Mouse (Mus musculus): ENCODE measurements around the gene Dhx34. TPM values are rescaled to one million over a fixed set of nuclear protein-coding genes. Genes with fewer than 3 reads are reported as not detected.
A peak's percentile ranks its signal among the peaks of the same experiment; 100 is the strongest.

The Dhx34 gene
- polyA plus RNA-seq, 1 experiment from 2014 or later: 13.8 TPM

DNA sequence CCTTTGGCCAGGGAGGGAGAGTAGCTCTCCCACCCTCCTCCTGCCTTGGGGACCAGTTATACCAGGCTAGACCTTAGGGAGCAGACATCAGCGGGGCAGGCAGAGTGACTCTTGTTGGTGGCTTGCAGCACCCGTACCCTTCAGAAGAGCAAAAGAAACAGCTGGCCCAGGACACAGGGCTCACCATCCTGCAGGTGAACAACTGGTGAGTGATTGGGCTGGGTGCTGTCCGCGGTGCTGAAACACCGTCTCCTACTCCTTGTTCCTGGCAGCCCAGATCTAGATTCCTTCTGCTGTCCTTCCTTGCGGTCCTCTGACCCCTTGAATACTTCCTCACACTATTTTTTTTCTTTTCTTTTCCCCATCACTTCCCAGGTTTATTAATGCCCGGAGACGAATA is 38.2 kb downstream of the Dhx34 start:
- ATAC-seq (ENCODE audit: low read depth): no peak
- H3K36me3 ChIP-seq (ENCODE audit: control insufficient read depth, insufficient read depth, low read length): peaks cover 2% of the 10 kb centered on the region; the same call in 1 of the 2 replicates
- no peak overlapping the region for H3K9ac ChIP-seq (ENCODE audit: low read length)
- no peaks in the 10 kb centered on the region for H3K4me1 ChIP-seq (replicated peaks; ENCODE audit: control insufficient read depth, insufficient read depth, low read length)
- H3K4me2 ChIP-seq (ENCODE audit: low read depth, low read length): no peak overlapping the region
- no peak overlapping the region for H3K27ac ChIP-seq (ENCODE audit: low read length)
- H3K9me3 ChIP-seq (ENCODE audit: control insufficient read depth, low read length): no peaks in the 10 kb centered on the region
- H3K27me3 ChIP-seq (ENCODE audit: control insufficient read depth, insufficient read depth, low read depth, low read length): no peaks in the 10 kb centered on the region
- H3K4me3 ChIP-seq (ENCODE audit: low read length): no peak overlapping the region
- WGBS: 21% methylated on average over 8 of the region's 8 CpGs

GRCm38 (mm10) chr7:16178114-16178513 is 43.7 kb downstream of the Dhx34 start:
- H3K4me1 ChIP-seq (replicated peaks; ENCODE audit: control insufficient read depth, insufficient read depth, low read length): peaks cover 6% of the 10 kb centered on the region; the same call in 1 of the 2 replicates
- H3K9me3 ChIP-seq (ENCODE audit: control insufficient read depth, low read length): no peaks in the 10 kb centered on the region
- WGBS: 68% methylated on average over 4 of the region's 4 CpGs
- no peak overlapping the region for H3K9ac ChIP-seq (ENCODE audit: low read length)
- no peak overlapping the region for H3K4me2 ChIP-seq (ENCODE audit: low read depth, low read length)
- no peak overlapping the region for H3K4me3 ChIP-seq (ENCODE audit: low read length)
- no peak for ATAC-seq (ENCODE audit: low read depth)
- no peak overlapping the region for H3K27ac ChIP-seq (ENCODE audit: low read length)
- H3K27me3 ChIP-seq (ENCODE audit: control insufficient read depth, insufficient read depth, low read depth, low read length): no peaks in the 10 kb centered on the region
- no peaks in the 10 kb centered on the region for H3K36me3 ChIP-seq (ENCODE audit: control insufficient read depth, insufficient read depth, low read length)

GRCm38 (mm10) chr7:16175542-16175931 is 46.3 kb downstream of the Dhx34 start:
- peak; percentile 10 for ATAC-seq (ENCODE audit: low read depth)
- no peak overlapping the region for H3K27ac ChIP-seq (ENCODE audit: low read length)
- H3K9me3 ChIP-seq (ENCODE audit: control insufficient read depth, low read length): no peaks in the 10 kb centered on the region
- 0% methylated on average over 10 of the region's 10 CpGs for WGBS
- no peaks in the 10 kb centered on the region for H3K27me3 ChIP-seq (ENCODE audit: control insufficient read depth, insufficient read depth, low read depth, low read length)
- peak overlapping the region; percentile 78 for H3K4me2 ChIP-seq (ENCODE audit: low read depth, low read length)
- H3K9ac ChIP-seq (ENCODE audit: low read length): peak overlapping the region; percentile 73
- no peaks in the 10 kb centered on the region for H3K36me3 ChIP-seq (ENCODE audit: control insufficient read depth, insufficient read depth, low read length)
- peak overlapping the region; percentile 63 for H3K4me3 ChIP-seq (ENCODE audit: low read length)
- H3K4me1 ChIP-seq (replicated peaks; ENCODE audit: control insufficient read depth, insufficient read depth, low read length): peaks cover 6% of the 10 kb centered on the region; the same call in 1 of the 2 replicates

GRCm38 (mm10) chr7:16174597-16175541 is 47.0 kb downstream of the Dhx34 start, which contains the start of gene Meis3:
Gene Meis3 (plus strand): TSS chr7:16175090.
- peak; percentile 94 for ATAC-seq (ENCODE audit: low read depth)
- Histone ChIP-seq H3K9me3 (ENCODE audit: control insufficient read depth, low read length) (no peaks in the 10 kb centered on the region), H3K27me3 (ENCODE audit: control insufficient read depth, insufficient read depth, low read depth, low read length) (no peaks in the 10 kb centered on the region), H3K4me3 (ENCODE audit: low read length) (peak within 1 kb of the TSS; percentile 63), H3K36me3 (ENCODE audit: control insufficient read depth, insufficient read depth, low read length) (no peaks in the 10 kb centered on the region), H3K4me1 (replicated peaks; ENCODE audit: control insufficient read depth, insufficient read depth, low read length) (peaks cover 6% of the 10 kb centered on the region; the same call in 1 of the 2 replicates), H3K4me2 (ENCODE audit: low read depth, low read length) (peak within 1 kb of the TSS; percentile 78), H3K27ac (ENCODE audit: low read length) (no peak within 1 kb of the TSS), H3K9ac (ENCODE audit: low read length) (peak within 1 kb of the TSS; percentile 73)
- under 1% methylated on average over 42 of the region's 42 CpGs for WGBS

DNA sequence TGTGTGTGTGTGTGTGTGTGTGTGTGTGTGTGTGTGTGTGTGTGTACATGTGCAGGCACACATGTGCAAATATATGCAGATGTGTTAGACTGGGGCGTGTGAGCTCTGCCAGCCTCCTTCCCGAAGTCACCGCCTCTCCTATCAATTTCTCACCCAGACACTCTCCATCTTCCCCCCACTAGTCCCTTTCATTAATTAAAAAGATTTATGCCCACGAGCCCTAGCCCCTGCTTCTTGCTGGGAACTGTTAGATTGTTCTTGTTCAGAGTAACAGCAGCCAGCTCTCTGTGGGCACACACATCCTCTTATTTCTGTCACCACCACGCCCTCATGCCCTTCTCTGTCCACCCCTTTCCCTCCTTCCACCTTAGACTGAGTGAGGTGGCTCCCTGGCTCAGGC is 48.7 kb downstream of the Dhx34 start:
- no peak overlapping the region for H3K9ac ChIP-seq (ENCODE audit: low read length)
- peaks cover 6% of the 10 kb centered on the region; the same call in 1 of the 2 replicates for H3K4me1 ChIP-seq (replicated peaks; ENCODE audit: control insufficient read depth, insufficient read depth, low read length)
- no peak overlapping the region for H3K27ac ChIP-seq (ENCODE audit: low read length)
- WGBS: 60% methylated on average over 5 of the region's 5 CpGs
- H3K4me3 ChIP-seq (ENCODE audit: low read length): no peak overlapping the region
- H3K36me3 ChIP-seq (ENCODE audit: control insufficient read depth, insufficient read depth, low read length): no peaks in the 10 kb centered on the region
- no peaks in the 10 kb centered on the region; the same call in 1 of the 2 replicates for H3K9me3 ChIP-seq (ENCODE audit: control insufficient read depth, low read length)
- no peak overlapping the region for H3K4me2 ChIP-seq (ENCODE audit: low read depth, low read length)
- no peaks in the 10 kb centered on the region for H3K27me3 ChIP-seq (ENCODE audit: control insufficient read depth, insufficient read depth, low read depth, low read length)
- ATAC-seq (ENCODE audit: low read depth): no peak

- Histone ChIP-seq H3K4me3 (ENCODE audit: low read length) (no peak overlapping the region), H3K9ac (ENCODE audit: low read length) (no peak overlapping the region), H3K27me3 (ENCODE audit: control insufficient read depth, insufficient read depth, low read depth, low read length) (no peaks in the 10 kb centered on the region), H3K27ac (ENCODE audit: low read length) (no peak overlapping the region), H3K9me3 (ENCODE audit: control insufficient read depth, low read length) (peaks cover 1% of the 10 kb centered on the region), H3K36me3 (ENCODE audit: control insufficient read depth, insufficient read depth, low read length) (no peaks in the 10 kb centered on the region), H3K4me1 (replicated peaks; ENCODE audit: control insufficient read depth, insufficient read depth, low read length) (peaks cover 6% of the 10 kb centered on the region; the same call in 1 of the 2 replicates), H3K4me2 (ENCODE audit: low read depth, low read length) (no peak overlapping the region)
- no peak for ATAC-seq (ENCODE audit: low read depth)
- 15% methylated on average over 1 of the region's 1 CpGs for WGBS
Observed at GRCm38 (mm10) chr7:16172586-16173140, 49.2 kb downstream of the Dhx34 start.

GRCm38 (mm10) chr7:16172141-16172581 is 49.7 kb downstream of the Dhx34 start:
- H3K27ac ChIP-seq (ENCODE audit: low read length): no peak overlapping the region
- no peak overlapping the region for H3K4me3 ChIP-seq (ENCODE audit: low read length)
- 0% methylated on average over 1 of the region's 1 CpGs for WGBS
- H3K4me2 ChIP-seq (ENCODE audit: low read depth, low read length): no peak overlapping the region
- no peaks in the 10 kb centered on the region for H3K27me3 ChIP-seq (ENCODE audit: control insufficient read depth, insufficient read depth, low read depth, low read length)
- peaks cover 6% of the 10 kb centered on the region; the same call in 1 of the 2 replicates for H3K4me1 ChIP-seq (replicated peaks; ENCODE audit: control insufficient read depth, insufficient read depth, low read length)
- H3K9ac ChIP-seq (ENCODE audit: low read length): no peak overlapping the region
- peaks cover 2% of the 10 kb centered on the region for H3K9me3 ChIP-seq (ENCODE audit: control insufficient read depth, low read length)
- ATAC-seq (ENCODE audit: low read depth): no peak
- H3K36me3 ChIP-seq (ENCODE audit: control insufficient read depth, insufficient read depth, low read length): no peaks in the 10 kb centered on the region

GRCm38 (mm10) chr7:16162036-16162435 is 59.8 kb downstream of the Dhx34 start:
- 68% methylated on average over 6 of the region's 7 CpGs for WGBS
- H3K4me1 ChIP-seq (replicated peaks; ENCODE audit: control insufficient read depth, insufficient read depth, low read length): no peaks in the 10 kb centered on the region

DNA sequence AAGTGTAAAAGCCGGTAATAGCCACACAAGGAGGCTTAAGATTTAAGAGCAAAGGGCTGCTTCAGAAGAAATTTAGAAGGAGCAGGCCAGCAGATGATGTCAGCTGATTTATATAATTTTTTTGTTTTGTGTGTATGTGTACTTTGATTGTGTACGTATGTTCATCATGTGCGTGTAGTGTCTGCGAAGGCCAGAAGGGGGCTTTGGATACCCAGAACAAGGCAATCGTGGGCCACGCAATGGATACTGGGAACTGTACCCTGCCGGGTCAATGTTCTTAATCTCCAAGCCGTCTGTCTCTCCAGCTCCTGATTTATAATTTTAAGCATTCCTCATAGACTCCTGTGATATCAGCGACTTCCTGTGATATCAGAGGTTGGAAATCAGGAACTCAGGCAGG is 60.5 kb downstream of the Dhx34 start:
- no peaks in the 10 kb centered on the region for H3K4me1 ChIP-seq (replicated peaks; ENCODE audit: control insufficient read depth, insufficient read depth, low read length)
- H3K9me3 ChIP-seq (ENCODE audit: control insufficient read depth, low read length): no peaks in the 10 kb centered on the region
- H3K27ac ChIP-seq (ENCODE audit: low read length): no peak overlapping the region
- no peak overlapping the region for H3K9ac ChIP-seq (ENCODE audit: low read length)
- H3K36me3 ChIP-seq (ENCODE audit: control insufficient read depth, insufficient read depth, low read length): no peaks in the 10 kb centered on the region
- ATAC-seq (ENCODE audit: low read depth): no peak
- H3K4me2 ChIP-seq (ENCODE audit: low read depth, low read length): no peak overlapping the region
- WGBS: 86% methylated on average over 9 of the region's 9 CpGs
- H3K4me3 ChIP-seq (ENCODE audit: low read length): no peak overlapping the region
- H3K27me3 ChIP-seq (ENCODE audit: control insufficient read depth, insufficient read depth, low read depth, low read length): peaks cover 18% of the 10 kb centered on the region

More at GRCm38 (mm10) chr7:16162036-16162435, 59.8 kb downstream of the Dhx34 start:
- Histone ChIP-seq H3K9me3 (ENCODE audit: control insufficient read depth, low read length) (no peaks in the 10 kb centered on the region), H3K27ac (ENCODE audit: low read length) (no peak overlapping the region), H3K36me3 (ENCODE audit: control insufficient read depth, insufficient read depth, low read length) (no peaks in the 10 kb centered on the region), H3K27me3 (ENCODE audit: control insufficient read depth, insufficient read depth, low read depth, low read length) (peaks cover 18% of the 10 kb centered on the region), H3K4me2 (ENCODE audit: low read depth, low read length) (no peak overlapping the region), H3K4me3 (ENCODE audit: low read length) (no peak overlapping the region), H3K9ac (ENCODE audit: low read length) (no peak overlapping the region)
- ATAC-seq (ENCODE audit: low read depth): no peak

Data from lung, embryonic 16.5 days (tissue).